Mouse (Mus musculus) testis, adult 2 months (tissue): Measurements from ENCODE around the gene Picalm. TPM values are rescaled to one million over a fixed set of nuclear protein-coding genes. Genes with fewer than 3 reads are reported as not detected.

Experiments used
- H3K27ac ChIP-seq: fragments of 200-500 bp; 2 replicates; pipeline ENCODE4 v1.5.1; 2012; ENCODE audit warnings: low read depth, low read length; ENCODE audit not compliant: control insufficient read depth, insufficient read depth
- H3K27me3 ChIP-seq: fragments of 200-500 bp; 2 replicates; pipeline ENCODE4 v1.6.1; 2012; ENCODE audit warnings: mild to moderate bottlenecking, low read length, moderate library complexity; ENCODE audit not compliant: control insufficient read depth, insufficient read depth
- H3K36me3 ChIP-seq: fragments of 200-500 bp; 2 replicates; pipeline ENCODE4 v1.6.1; 2012; ENCODE audit warnings: mild to moderate bottlenecking, low read length; ENCODE audit not compliant: control insufficient read depth, insufficient read depth
- H3K4me1 ChIP-seq: fragments of 200-500 bp; 2 replicates; pipeline ENCODE4 v1.6.1; 2012; ENCODE audit warnings: low read length; ENCODE audit not compliant: control insufficient read depth, insufficient read depth
- H3K4me3 ChIP-seq: fragments of 200-500 bp; 2 replicates; pipeline ENCODE4 v1.5.1; 2012; ENCODE audit warnings: low read depth, mild to moderate bottlenecking, low read length, moderate library complexity, mixed read lengths; ENCODE audit not compliant: control insufficient read depth
- CTCF ChIP-seq: fragments of 200-500 bp; IDR thresholded peaks from 2 replicates; pipeline ENCODE4 v1.5.1; 2012; ENCODE audit warnings: low read depth, mild to moderate bottlenecking, inconsistent platforms, low read length, moderate library complexity; ENCODE audit not compliant: control insufficient read depth, insufficient read depth, insufficient replicate concordance
- POLR2A ChIP-seq: fragments of 200-500 bp; IDR thresholded peaks from 2 replicates; pipeline ENCODE4 v1.6.1; 2012; ENCODE audit warnings: low read depth, mild to moderate bottlenecking, inconsistent platforms, low read length, moderate library complexity; ENCODE audit not compliant: control insufficient read depth
- polyA plus RNA-seq: library from polyadenylated mRNA; depleted of rRNA; stranded (reverse); fragments of >200 nt; gene quantifications from 2 replicates; pipeline ENCODE4 v1.2.3, GENCODE M21; 2012

The Picalm gene
- polyA plus RNA-seq, 1 experiment, result 84.5 TPM

DNA sequence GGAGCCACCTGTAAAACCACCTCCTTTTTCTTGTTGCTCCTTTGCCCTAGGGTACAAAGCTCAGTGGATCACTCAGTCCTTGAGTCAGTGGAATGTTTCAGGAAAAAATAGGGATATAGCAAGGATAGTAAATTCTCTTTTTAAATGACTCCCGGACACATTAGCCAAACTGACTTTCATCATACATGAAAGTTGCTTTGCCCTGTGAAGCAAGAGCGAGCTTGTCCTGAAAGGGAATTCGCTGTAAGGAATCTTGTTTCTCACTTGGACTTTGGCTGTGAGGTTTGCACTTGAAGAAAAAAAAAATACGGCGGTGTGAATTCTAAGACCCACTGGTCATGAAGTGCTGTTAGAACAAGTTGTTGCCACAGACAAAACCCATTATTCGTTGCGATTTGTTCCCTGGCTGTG lies 1.8 kb downstream of the Picalm start:
- TF ChIP-seq POLR2A (no peak), CTCF (no peak)
- peaks cover 2% of the 10 kb centered on the region; the same call in 1 of the 2 replicates for H3K4me1 ChIP-seq
- no peaks in the 10 kb centered on the region for H3K27me3 ChIP-seq
- peak overlapping the region; percentile 79 for H3K4me3 ChIP-seq
- H3K27ac ChIP-seq, result peak overlapping the region; percentile 71
- H3K36me3 ChIP-seq, result no peaks in the 10 kb centered on the region

DNA sequence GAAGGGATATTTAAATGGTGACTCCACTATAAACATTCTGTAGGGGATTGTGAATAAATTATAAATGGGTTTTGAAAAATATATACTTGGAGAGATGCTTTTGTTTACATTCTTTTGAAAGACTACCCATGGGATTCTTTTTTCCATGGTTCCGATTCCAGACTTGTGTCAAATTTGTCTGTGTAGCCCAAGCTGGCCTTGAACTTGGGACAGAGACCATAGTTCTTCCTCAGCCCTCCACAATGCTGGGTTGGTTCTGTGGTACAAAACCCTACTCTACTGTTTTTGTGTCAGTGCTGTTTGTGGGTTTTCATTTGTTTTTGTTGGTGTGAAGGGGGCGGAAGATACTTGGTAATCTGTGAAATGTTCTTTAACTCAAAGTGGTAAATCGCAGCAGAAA lies 2.3 kb downstream of the Picalm start:
- H3K4me1 ChIP-seq, result peaks cover 2% of the 10 kb centered on the region; the same call in 1 of the 2 replicates
- TF ChIP-seq POLR2A (no peak), CTCF (no peak)
- no peaks in the 10 kb centered on the region for H3K27me3 ChIP-seq
- H3K4me3 ChIP-seq, result peak overlapping the region; percentile 79; the same call in 1 of the 2 replicates
- H3K36me3 ChIP-seq, result no peaks in the 10 kb centered on the region
- H3K27ac ChIP-seq, result peak overlapping the region; percentile 71; the same call in 1 of the 2 replicates

DNA sequence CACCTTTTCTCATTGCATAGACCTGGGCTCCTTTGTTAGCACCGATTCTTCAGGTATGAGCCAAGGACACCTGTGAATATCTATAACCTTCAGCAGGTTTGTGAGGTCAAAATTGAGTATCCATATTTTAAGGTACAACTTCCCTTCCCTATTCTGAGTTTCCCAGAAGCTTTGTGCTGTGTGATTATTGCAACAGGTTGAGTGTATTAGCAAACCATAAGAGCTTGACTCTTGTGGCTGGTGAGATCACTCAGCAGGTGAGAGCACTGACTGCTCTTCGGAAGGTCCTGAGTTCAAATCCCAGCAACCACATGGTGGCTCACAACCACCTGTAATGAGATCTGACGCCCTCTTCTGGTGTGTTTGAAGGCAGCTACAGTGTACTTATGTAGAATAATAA lies 6.7 kb downstream of the Picalm start:
- H3K36me3 ChIP-seq, result no peaks in the 10 kb centered on the region
- H3K4me1 ChIP-seq, result no peaks in the 10 kb centered on the region
- TF ChIP-seq POLR2A (no peak), CTCF (no peak)
- no peaks in the 10 kb centered on the region for H3K27me3 ChIP-seq
- H3K27ac ChIP-seq, result no peak overlapping the region
- H3K4me3 ChIP-seq, result no peak overlapping the region

DNA sequence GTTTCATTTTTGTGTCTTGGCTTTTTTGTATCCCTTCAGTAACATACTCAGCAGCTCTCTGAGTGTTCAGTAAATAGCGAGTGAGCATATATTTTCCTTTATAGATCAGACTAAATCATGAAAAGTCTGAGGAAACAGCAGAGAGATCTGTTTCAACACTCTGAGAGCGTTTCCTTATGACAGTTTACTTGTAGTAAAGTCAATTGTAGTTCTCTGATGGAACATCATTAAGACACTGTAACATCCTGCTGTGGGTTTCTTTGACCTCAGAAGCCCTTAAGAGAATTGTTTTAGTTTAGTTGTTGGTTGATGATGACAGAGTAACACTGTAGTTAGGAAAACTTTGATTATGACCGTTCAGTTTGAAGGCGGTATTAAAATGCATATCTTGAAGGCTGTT lies 8.3 kb downstream of the Picalm start:
- Histone ChIP-seq H3K4me1 (no peaks in the 10 kb centered on the region), H3K27ac (no peak overlapping the region), H3K27me3 (no peaks in the 10 kb centered on the region), H3K4me3 (no peak overlapping the region), H3K36me3 (no peaks in the 10 kb centered on the region)
- TF ChIP-seq CTCF (no peak), POLR2A (no peak)

- H3K36me3 ChIP-seq, result no peaks in the 10 kb centered on the region
- H3K4me3 ChIP-seq, result no peak overlapping the region
- no peaks in the 10 kb centered on the region for H3K27me3 ChIP-seq
- TF ChIP-seq CTCF, result no peak
- no peak for TF ChIP-seq POLR2A
- H3K4me1 ChIP-seq, result no peaks in the 10 kb centered on the region
- H3K27ac ChIP-seq, result no peak overlapping the region
These were observed 10.3 kb downstream of the Picalm start for GRCm38 (mm10) chr7:90140290-90140689.

GRCm38 (mm10) chr7:90144275-90144674 lies 14.3 kb downstream of the Picalm start:
- TF ChIP-seq POLR2A (no peak), CTCF (no peak)
- Histone ChIP-seq H3K27ac (no peak overlapping the region), H3K27me3 (no peaks in the 10 kb centered on the region), H3K4me1 (no peaks in the 10 kb centered on the region), H3K4me3 (no peak overlapping the region), H3K36me3 (no peaks in the 10 kb centered on the region)

DNA sequence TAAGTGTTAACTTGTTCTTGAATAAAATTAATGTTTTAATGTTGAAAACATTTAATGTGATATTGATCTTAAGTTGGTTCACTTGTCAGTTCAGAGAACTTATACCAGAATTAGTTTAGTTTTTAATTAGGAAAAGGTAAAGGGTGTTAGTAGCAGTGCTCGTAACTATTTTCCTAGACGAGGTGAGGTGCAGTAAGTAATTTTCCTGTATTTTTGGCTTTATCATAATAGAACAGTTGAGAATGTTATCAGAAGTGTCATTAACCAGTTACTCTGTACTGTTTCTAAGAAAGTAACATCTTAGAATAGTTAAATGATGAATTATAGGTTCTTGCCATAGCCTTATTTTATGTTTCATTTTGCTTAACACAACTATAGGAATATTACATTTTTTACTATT lies 15.0 kb downstream of the Picalm start:
- no peak overlapping the region for H3K4me3 ChIP-seq
- H3K4me1 ChIP-seq, result no peaks in the 10 kb centered on the region
- H3K36me3 ChIP-seq, result no peaks in the 10 kb centered on the region
- no peaks in the 10 kb centered on the region for H3K27me3 ChIP-seq
- TF ChIP-seq CTCF (no peak), POLR2A (no peak)
- no peak overlapping the region for H3K27ac ChIP-seq

DNA sequence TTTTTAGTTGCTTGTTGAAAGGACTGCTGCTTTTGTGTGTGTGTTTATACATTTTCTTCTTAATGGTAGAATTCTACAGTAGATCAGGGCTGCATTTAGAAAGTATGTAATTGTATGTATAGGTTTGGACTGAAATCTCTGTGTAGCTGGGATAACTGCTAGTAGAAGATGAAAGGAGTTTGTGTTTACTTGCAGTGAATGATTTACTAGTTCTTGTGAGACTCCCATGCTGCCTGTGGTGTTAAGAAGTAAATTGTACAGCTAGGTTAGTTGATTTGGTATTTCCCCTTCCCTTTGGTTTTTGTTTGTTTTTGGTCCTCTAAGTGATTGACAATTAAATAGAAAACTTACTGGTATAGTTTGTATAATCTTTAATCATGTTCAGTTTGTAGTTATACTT lies 15.4 kb downstream of the Picalm start:
- Histone ChIP-seq H3K4me1 (no peaks in the 10 kb centered on the region), H3K4me3 (no peak overlapping the region), H3K36me3 (no peaks in the 10 kb centered on the region), H3K27me3 (no peaks in the 10 kb centered on the region), H3K27ac (no peak overlapping the region)
- no peak for TF ChIP-seq CTCF
- no peak for TF ChIP-seq POLR2A
